Mouse (Mus musculus) embryonic facial prominence, embryonic 11.5 days (tissue): ENCODE measurements around the gene Gpr37l1. TPM values are rescaled to one million over a fixed set of nuclear protein-coding genes. Genes with fewer than 3 reads are reported as not detected.

ENCODE experiments used
- ATAC-seq: fragments of 200-750 bp; cut with Nextera tagmentation; replicated peaks from 2 replicates; pipeline ENCODE4 v1.8.0; 2017; ENCODE audit warnings: low read depth; ENCODE audit not compliant: insufficient number of reproducible peaks, low FRiP score, low TSS enrichment
- DNase-seq: peaks from one replicate; pipeline ENCODE4 v3.0.0-alpha.2; 2015; ENCODE audit warnings: low spot score
- H3K27ac ChIP-seq: fragments of 300-500 bp; sonication (generic); replicated peaks from 2 replicates; pipeline ENCODE4 v1.5.1; 2014; ENCODE audit warnings: mild to moderate bottlenecking, low read depth, low read length, control low read depth
- H3K27me3 ChIP-seq: fragments of 300-500 bp; sonication (generic); 2 replicates; pipeline ENCODE4 v1.6.1; 2014; ENCODE audit warnings: mild to moderate bottlenecking, low read length, moderate library complexity, mixed read lengths; ENCODE audit not compliant: control insufficient read depth, insufficient read depth
- H3K36me3 ChIP-seq: fragments of 300-500 bp; sonication (generic); replicated peaks from 2 replicates; pipeline ENCODE4 v1.6.1; 2014; ENCODE audit warnings: low read depth, mild to moderate bottlenecking, low read length, moderate library complexity, mixed read lengths; ENCODE audit not compliant: control insufficient read depth, insufficient read depth
- H3K4me1 ChIP-seq: fragments of 300-500 bp; sonication (generic); 2 replicates; pipeline ENCODE4 v1.6.1; 2014; ENCODE audit warnings: low read length, mixed read lengths; ENCODE audit not compliant: control insufficient read depth, insufficient read depth
- H3K4me2 ChIP-seq: fragments of 300-500 bp; sonication (generic); 2 replicates; pipeline ENCODE4 v1.6.1; 2014; ENCODE audit warnings: low read depth, mild to moderate bottlenecking, control low read depth, low read length, moderate library complexity
- H3K4me3 ChIP-seq: fragments of 300-500 bp; sonication (generic); 2 replicates; pipeline ENCODE4 v1.5.1; 2014; ENCODE audit warnings: low read depth, low read length, control low read depth
- H3K9ac ChIP-seq: fragments of 300-500 bp; sonication (generic); replicated peaks from 2 replicates; pipeline ENCODE4 v1.6.1; 2014; ENCODE audit warnings: mild to moderate bottlenecking, control low read depth, low read length
- H3K9me3 ChIP-seq: fragments of 300-500 bp; sonication (generic); replicated peaks from 2 replicates; pipeline ENCODE4 v1.6.1; 2016; ENCODE audit warnings: mild to moderate bottlenecking, low read length, inconsistent platforms, mixed read lengths; ENCODE audit not compliant: control insufficient read depth
- WGBS: fragments of 180-500 bp; shearing (Covaris S2); extraction: QIAGEN DNeasy Blood & Tissue Kit; methylation state at CpG from one replicate; pipeline ENCODE4 v1.1.7; 2014; 5-methylcytosine and 5-hydroxymethylcytosine counted together
- polyA plus RNA-seq: library from polyadenylated mRNA; unstranded; fragments of >200 nt; fragmentation: Nextera tagmentation; extraction: Ambion mirVana; gene quantifications from 2 replicates; pipeline ENCODE4 v1.2.1, GENCODE M21; 2014

The Gpr37l1 gene
- polyA plus RNA-seq = not detected in 2 replicates

GRCm38 (mm10) chr1:135167435-135167834, at the start of gene Gpr37l1:
Gpr37l1 (minus strand) TSS chr1:135167681.
- Histone ChIP-seq H3K4me2 (no peak within 1 kb of the TSS), H3K4me3 (no peak within 1 kb of the TSS), H3K36me3 (no peaks in the 10 kb centered on the region), H3K4me1 (no peaks in the 10 kb centered on the region), H3K9ac (no peak within 1 kb of the TSS), H3K27me3 (no peaks in the 10 kb centered on the region), H3K27ac (no peak within 1 kb of the TSS), H3K9me3 (no peaks in the 10 kb centered on the region)
- ATAC-seq = no peak
- DNase-seq = no peak
- 59% methylated on average over 11 of the region's 11 CpGs for WGBS

- H3K27ac ChIP-seq = no peak overlapping the region
- no peaks in the 10 kb centered on the region for H3K9me3 ChIP-seq
- no peak overlapping the region for H3K4me3 ChIP-seq
- H3K4me1 ChIP-seq = no peaks in the 10 kb centered on the region; the same call in 1 of the 2 replicates
- H3K36me3 ChIP-seq = no peaks in the 10 kb centered on the region
- WGBS = 85% methylated on average over 9 of the region's 9 CpGs
- H3K4me2 ChIP-seq = no peak overlapping the region
- no peak for ATAC-seq
- H3K27me3 ChIP-seq = no peaks in the 10 kb centered on the region
- DNase-seq = no peak
- no peak overlapping the region for H3K9ac ChIP-seq
These were observed 46.5 kb upstream of the Gpr37l1 start for GRCm38 (mm10) chr1:135213772-135214640.

DNA sequence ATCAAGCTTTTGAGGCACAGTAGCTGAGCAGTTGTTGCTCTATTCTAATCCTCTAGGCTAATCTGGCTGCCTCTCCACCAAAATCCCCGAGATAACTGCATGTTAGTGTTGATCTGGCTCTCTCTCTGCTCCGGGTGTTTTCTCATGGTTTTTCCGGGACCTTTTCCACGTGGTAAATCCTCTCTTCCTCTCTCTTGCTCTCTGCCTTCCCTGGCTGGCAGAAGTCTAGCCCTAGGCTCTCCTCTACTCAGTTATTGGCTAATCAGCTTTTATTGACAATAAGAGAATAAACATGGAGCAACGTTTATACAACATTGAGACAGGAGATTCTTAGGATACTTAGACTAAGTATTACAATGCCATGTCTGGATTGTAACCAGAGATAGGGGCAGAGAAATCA, 42.9 kb upstream of the Gpr37l1 start:
- H3K9me3 ChIP-seq = no peaks in the 10 kb centered on the region
- no peaks in the 10 kb centered on the region for H3K27me3 ChIP-seq
- no peak overlapping the region for H3K9ac ChIP-seq
- H3K4me1 ChIP-seq = no peaks in the 10 kb centered on the region
- no peak overlapping the region for H3K4me2 ChIP-seq
- H3K36me3 ChIP-seq = no peaks in the 10 kb centered on the region
- no peak for DNase-seq
- ATAC-seq = no peak
- H3K27ac ChIP-seq = no peak overlapping the region
- 65% methylated on average over 5 of the region's 5 CpGs for WGBS
- no peak overlapping the region for H3K4me3 ChIP-seq

DNA sequence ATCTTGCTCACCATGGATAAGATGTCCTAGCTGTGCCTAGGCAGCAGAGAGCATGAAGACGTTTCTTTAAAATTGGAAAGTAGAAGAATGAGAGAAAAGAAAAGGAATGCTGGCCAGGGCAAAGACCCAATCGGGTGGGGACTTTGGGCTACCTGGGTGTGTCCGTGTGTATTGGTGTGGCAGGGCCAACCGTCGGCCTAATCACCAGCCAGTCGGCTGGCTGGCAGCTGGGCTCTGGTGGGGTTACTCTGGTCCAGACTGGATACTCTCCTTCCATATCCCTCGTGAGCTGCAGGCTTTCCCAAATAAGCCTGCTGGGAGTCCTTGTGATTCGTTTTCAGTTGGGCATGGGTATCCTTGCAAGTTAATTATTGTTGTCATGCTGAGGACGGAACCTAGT, 41.2 kb upstream of the Gpr37l1 start:
- Histone ChIP-seq H3K4me1 (no peaks in the 10 kb centered on the region), H3K4me3 (no peak overlapping the region), H3K9me3 (no peaks in the 10 kb centered on the region), H3K4me2 (no peak overlapping the region), H3K36me3 (no peaks in the 10 kb centered on the region), H3K27ac (no peak overlapping the region), H3K9ac (no peak overlapping the region), H3K27me3 (no peaks in the 10 kb centered on the region)
- ATAC-seq (no peak), DNase-seq (no peak)
- WGBS = 71% methylated on average over 9 of the region's 9 CpGs

DNA sequence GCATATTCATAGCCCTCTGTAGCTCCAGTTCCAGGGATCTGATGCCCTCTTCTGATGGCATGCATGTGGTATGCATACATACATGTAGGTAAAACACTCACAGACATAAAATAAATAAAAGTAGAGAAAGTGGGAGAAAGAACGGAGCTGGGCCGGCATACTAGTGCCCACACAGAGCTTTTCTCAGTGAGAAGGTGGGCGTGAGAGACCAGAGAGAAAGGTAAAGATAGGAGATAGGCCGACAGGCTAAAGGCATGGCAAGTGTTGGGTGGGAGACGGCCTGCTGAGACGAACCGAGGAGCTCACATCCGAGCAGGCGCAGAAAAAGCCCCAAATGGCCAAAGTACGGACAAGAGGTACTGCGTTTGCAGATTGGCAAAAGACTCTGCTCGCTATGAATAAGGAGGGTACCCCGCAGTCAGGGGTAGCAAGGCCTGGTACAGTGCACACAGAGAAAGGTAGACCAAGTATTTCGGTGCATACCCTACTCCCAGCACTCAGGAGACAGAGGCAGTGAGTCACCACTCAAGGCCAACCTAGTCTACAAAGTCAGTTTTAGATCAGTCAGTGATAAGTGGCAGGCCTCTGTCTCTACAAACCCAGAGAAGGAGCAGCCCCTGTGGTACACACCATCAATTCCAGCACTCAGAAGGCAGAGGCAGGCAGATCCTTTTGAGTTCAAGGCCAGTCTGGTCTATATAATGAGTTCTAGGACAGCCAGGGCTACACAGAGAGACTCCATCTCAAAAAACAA, 39.3 kb upstream of the Gpr37l1 start:
- ATAC-seq = no peak
- Histone ChIP-seq H3K4me3 (no peak overlapping the region), H3K27ac (no peak overlapping the region), H3K9ac (no peak overlapping the region), H3K9me3 (no peaks in the 10 kb centered on the region), H3K27me3 (no peaks in the 10 kb centered on the region), H3K36me3 (no peaks in the 10 kb centered on the region), H3K4me2 (no peak overlapping the region), H3K4me1 (no peaks in the 10 kb centered on the region)
- 88% methylated on average over 14 of the region's 14 CpGs for WGBS
- no peak for DNase-seq

DNA sequence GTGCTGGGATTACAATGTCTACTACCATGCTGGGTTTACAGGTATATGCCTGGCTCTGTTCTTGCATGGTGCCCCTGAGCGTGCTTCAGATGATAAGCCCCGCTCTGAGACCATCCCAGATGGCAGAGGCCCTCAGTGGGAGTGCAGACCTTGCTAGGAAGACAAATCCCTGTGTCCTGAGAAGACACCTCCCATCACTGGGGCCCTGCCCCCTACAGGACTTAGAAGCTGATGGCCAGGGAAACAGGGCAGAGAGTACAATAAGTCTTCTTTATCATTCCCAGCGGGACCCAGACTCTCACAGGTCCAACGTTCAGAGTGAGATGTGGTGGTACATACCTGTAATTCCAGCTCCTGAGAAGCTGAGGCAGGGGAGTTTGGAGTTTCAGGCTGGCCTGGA, 37.8 kb upstream of the Gpr37l1 start:
- Histone ChIP-seq H3K36me3 (no peaks in the 10 kb centered on the region), H3K27me3 (no peaks in the 10 kb centered on the region), H3K4me1 (no peaks in the 10 kb centered on the region), H3K4me2 (no peak overlapping the region), H3K9me3 (no peaks in the 10 kb centered on the region), H3K27ac (no peak overlapping the region), H3K4me3 (no peak overlapping the region), H3K9ac (no peak overlapping the region)
- no peak for ATAC-seq
- DNase-seq = no peak
- WGBS = 51% methylated on average over 4 of the region's 4 CpGs

GRCm38 (mm10) chr1:135204196-135205126, 37.0 kb upstream of the Gpr37l1 start:
- H3K36me3 ChIP-seq = no peaks in the 10 kb centered on the region
- no peaks in the 10 kb centered on the region for H3K27me3 ChIP-seq
- no peak overlapping the region for H3K27ac ChIP-seq
- DNase-seq (no peak), ATAC-seq (no peak)
- H3K4me2 ChIP-seq = no peak overlapping the region
- WGBS = 33% methylated on average over 12 of the region's 12 CpGs
- no peak overlapping the region for H3K4me3 ChIP-seq
- no peaks in the 10 kb centered on the region for H3K9me3 ChIP-seq
- H3K4me1 ChIP-seq = 0 out of 2 replicates have a peak, but pooled peaks cover under 1% of the 10 kb centered on the region
- no peak overlapping the region for H3K9ac ChIP-seq
